Mouse (Mus musculus): ENCODE data around the gene Samd14.

Samd14 gene

GRCm38 (mm10) chr11:95037306-95037705 is 27.6 kb downstream of the Samd14 start:
- no peak for DNase-seq (ENCODE audit: low spot score)

GRCm38 (mm10) chr11:95038156-95038817 is 28.6 kb downstream of the Samd14 start:
- no peak for DNase-seq (ENCODE audit: low spot score)

GRCm38 (mm10) chr11:95038818-95039655 is 29.4 kb downstream of the Samd14 start:
- no peak for DNase-seq (ENCODE audit: low spot score)

- DNase-seq (ENCODE audit: low spot score): no peak
Measured at GRCm38 (mm10) chr11:95039766-95040165, 30.1 kb downstream of the Samd14 start.

- DNase-seq (ENCODE audit: low spot score): no peak
Measured at GRCm38 (mm10) chr11:95040491-95041138, 30.9 kb downstream of the Samd14 start.

- peak; percentile 93 for DNase-seq (ENCODE audit: low spot score)
Measured at GRCm38 (mm10) chr11:95041139-95041609, 31.5 kb downstream of the Samd14 start, which contains the start of gene Pdk2. TSS of gene Pdk2 (minus strand) at chr11:95041354.

GRCm38 (mm10) chr11:95042096-95042495 is 32.4 kb downstream of the Samd14 start:
- peak; percentile 85 for DNase-seq (ENCODE audit: low spot score)

- DNase-seq (ENCODE audit: low spot score): no peak
Measured at GRCm38 (mm10) chr11:95043060-95043459, 33.4 kb downstream of the Samd14 start.

GRCm38 (mm10) chr11:95043608-95044007 is 33.9 kb downstream of the Samd14 start:
- DNase-seq (ENCODE audit: low spot score): no peak

- no peak for DNase-seq (ENCODE audit: low spot score)
Measured at GRCm38 (mm10) chr11:95044185-95044870, 34.6 kb downstream of the Samd14 start.

GRCm38 (mm10) chr11:95046980-95047680 is 37.5 kb downstream of the Samd14 start:
- peak; percentile 57 for DNase-seq (ENCODE audit: low spot score)

- DNase-seq (ENCODE audit: low spot score): no peak
Measured at GRCm38 (mm10) chr11:95053062-95053461, 43.4 kb downstream of the Samd14 start.

- no peak for DNase-seq (ENCODE audit: low spot score)
Measured at GRCm38 (mm10) chr11:95056768-95057501, 47.3 kb downstream of the Samd14 start.

- DNase-seq (ENCODE audit: low spot score): no peak
Measured at GRCm38 (mm10) chr11:95069226-95069957, 59.7 kb downstream of the Samd14 start.

GRCm38 (mm10) chr11:95070140-95071107 is 60.7 kb downstream of the Samd14 start:
- no peak for DNase-seq (ENCODE audit: low spot score)

GRCm38 (mm10) chr11:95071266-95071665 is 61.6 kb downstream of the Samd14 start:
- no peak for DNase-seq (ENCODE audit: low spot score)

- DNase-seq (ENCODE audit: low spot score): no peak
Measured at GRCm38 (mm10) chr11:95072136-95072535, 62.5 kb downstream of the Samd14 start.

GRCm38 (mm10) chr11:95072804-95073203 is 63.1 kb downstream of the Samd14 start:
- DNase-seq (ENCODE audit: low spot score): no peak

GRCm38 (mm10) chr11:95073835-95074234 is 64.2 kb downstream of the Samd14 start:
- DNase-seq (ENCODE audit: low spot score): no peak

All from c-Kit-positive CD71-positive TER-119-positive erythroid progenitor cells, embryonic 14.5 days (primary cell).